Mouse (Mus musculus): Measurements from ENCODE around the gene Cmpk1.
A peak's percentile ranks its signal among the peaks of the same experiment; 100 is the strongest.

- TF ChIP-seq MAX (IDR thresholded peaks at IDR 0.05) (no peak), FOSL1 (IDR thresholded peaks at IDR 0.05; ENCODE audit: insufficient read depth, low read length, poor library complexity, severe bottlenecking) (no peak), CTCF (IDR thresholded peaks at IDR 0.05; ENCODE audit: control insufficient read depth, insufficient read depth, insufficient read length) (peak; percentile 10)
These were observed 70.0 kb downstream of the Cmpk1 start for GRCm38 (mm10) chr4:114917091-114917490.

All from C2C12 (cell line).